Mouse (Mus musculus) myocyte (in vitro differentiated cells): ENCODE measurements around the gene Nkapd1.

Experiments used
- CEBPB ChIP-seq: IDR thresholded peaks from 2 replicates; pipeline ENCODE4 v1.6.1; 2011; ENCODE audit warnings: mild to moderate bottlenecking, moderate library complexity; ENCODE audit not compliant: poor library complexity, insufficient read depth, severe bottlenecking
- MYOG ChIP-seq, 3 experiments: IDR thresholded peaks; one replicate each; pipeline ENCODE4 v1.6.1; 2011; ENCODE audit warnings: control low read depth in 2 of 3, low read depth in 2 of 3, mild to moderate bottlenecking in 2 of 3; ENCODE audit not compliant: insufficient read length in 2 of 3, control insufficient read depth in 1 of 3, insufficient read depth in 1 of 3
- POLR2A ChIP-seq: IDR thresholded peaks from one replicate; pipeline ENCODE4 v1.6.1; 2011; ENCODE audit warnings: low read depth, mild to moderate bottlenecking, control low read depth, moderate library complexity; ENCODE audit not compliant: insufficient read length
- POLR2AphosphoS2 ChIP-seq: IDR thresholded peaks from one replicate; pipeline ENCODE4 v1.6.1; 2011; ENCODE audit warnings: low read depth, control low read depth; ENCODE audit not compliant: insufficient read length
- REST ChIP-seq: IDR thresholded peaks from one replicate; pipeline ENCODE4 v1.6.1; 2011; ENCODE audit warnings: mild to moderate bottlenecking, control low read depth, moderate library complexity; ENCODE audit not compliant: insufficient read depth, insufficient read length
- SRF ChIP-seq: IDR thresholded peaks from one replicate; pipeline ENCODE4 v1.6.1; 2011; ENCODE audit warnings: low read depth; ENCODE audit not compliant: control insufficient read depth, insufficient read length
- TCF12 ChIP-seq: IDR thresholded peaks from one replicate; pipeline ENCODE4 v1.6.1; 2011; ENCODE audit warnings: mild to moderate bottlenecking, control low read depth; ENCODE audit not compliant: poor library complexity, insufficient read depth, severe bottlenecking
- USF1 ChIP-seq: IDR thresholded peaks from one replicate; pipeline ENCODE4 v1.6.1; 2011; ENCODE audit warnings: low read depth, mild to moderate bottlenecking, control low read depth, moderate library complexity

DNA sequence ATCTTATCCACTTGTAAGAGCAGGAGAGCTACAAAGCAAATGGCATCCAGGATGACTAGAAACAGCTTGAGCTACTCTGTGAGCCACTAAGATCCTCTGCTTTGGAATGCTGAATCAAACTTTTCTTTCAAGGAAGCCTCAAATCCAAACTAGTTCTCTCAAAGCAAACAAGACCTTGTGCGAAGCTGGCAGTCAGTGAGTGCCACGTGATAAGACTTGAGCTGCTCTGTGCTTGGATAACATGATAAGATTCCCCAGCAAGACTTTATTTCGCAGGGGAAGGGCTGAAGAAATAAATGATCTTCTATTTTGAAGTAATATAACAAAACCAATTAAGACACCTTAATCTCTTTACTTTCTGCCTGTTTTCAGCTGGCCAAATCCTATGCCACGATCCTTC is 51.3 kb downstream of the Nkapd1 start:
- TF ChIP-seq USF1: no peak
- no peak for TF ChIP-seq POLR2AphosphoS2
- no peak for TF ChIP-seq CEBPB
- TF ChIP-seq POLR2A: no peak
- no peak for TF ChIP-seq TCF12
- no peak for TF ChIP-seq REST
- no peak for TF ChIP-seq SRF
- TF ChIP-seq MYOG (IDR thresholded peaks at IDR 0.05; ENCODE audit: control insufficient read depth in 1 of 3, insufficient read depth in 1 of 3, insufficient read length in 2 of 3, low read depth in 2 of 3): no peak
